Mouse (Mus musculus) thymus, adult 2 months (tissue): ENCODE data around the gene Slc25a36. TPM values are rescaled to one million over a fixed set of nuclear protein-coding genes. Genes with fewer than 3 reads are reported as not detected.

Experiments
- DNase-seq: peaks from one replicate; pipeline ENCODE4 v3.0.0; 2021
- H3K27ac ChIP-seq: fragments of 200-500 bp; 2 replicates; pipeline ENCODE4 v1.5.1; 2012; ENCODE audit warnings: low read length, control low read depth; ENCODE audit not compliant: control insufficient read depth, insufficient read depth
- H3K27me3 ChIP-seq: fragments of 200-500 bp; 2 replicates; pipeline ENCODE4 v1.6.1; 2012; ENCODE audit warnings: mild to moderate bottlenecking, low read length, moderate library complexity, mixed read lengths; ENCODE audit not compliant: control insufficient read depth, insufficient read depth
- H3K36me3 ChIP-seq: fragments of 200-500 bp; 2 replicates; pipeline ENCODE4 v1.6.1; 2012; ENCODE audit warnings: mild to moderate bottlenecking, low read length, moderate library complexity; ENCODE audit not compliant: control insufficient read depth, insufficient read depth
- H3K4me1 ChIP-seq: fragments of 200-500 bp; replicated peaks from 2 replicates; pipeline ENCODE4 v1.6.1; 2012; ENCODE audit warnings: low read length; ENCODE audit not compliant: control insufficient read depth, insufficient read depth
- H3K4me3 ChIP-seq: fragments of 200-500 bp; 2 replicates; pipeline ENCODE4 v1.5.1; 2012; ENCODE audit warnings: mild to moderate bottlenecking, low read length, control low read depth, moderate library complexity; ENCODE audit not compliant: control insufficient read depth, insufficient read depth
- CTCF ChIP-seq: fragments of 200-500 bp; IDR thresholded peaks from 2 replicates; pipeline ENCODE4 v1.5.1; 2012; ENCODE audit warnings: mild to moderate bottlenecking, control low read depth, low read length, moderate library complexity, borderline replicate concordance; ENCODE audit not compliant: control insufficient read depth, poor library complexity, insufficient read depth; ENCODE audit errors: extremely low read depth
- POLR2A ChIP-seq: fragments of 200-500 bp; IDR thresholded peaks from 2 replicates; pipeline ENCODE4 v1.6.1; 2012; ENCODE audit warnings: mild to moderate bottlenecking, low read length, control low read depth, moderate library complexity; ENCODE audit not compliant: control insufficient read depth, poor library complexity, insufficient read depth; ENCODE audit errors: extremely low read depth
- WGBS: fragments of 180-500 bp; shearing (Covaris S2); methylation state at CpG from one replicate; pipeline ENCODE4 v1.1.7; 2018; 5-methylcytosine and 5-hydroxymethylcytosine counted together
- polyA plus RNA-seq: library from polyadenylated mRNA; depleted of rRNA; stranded (reverse); fragments of >200 nt; gene quantifications from 2 replicates; pipeline ENCODE4 v1.2.3, GENCODE M21; 2012

The Slc25a36 gene
- polyA plus RNA-seq, 1 experiment, result 16.1 TPM

DNA sequence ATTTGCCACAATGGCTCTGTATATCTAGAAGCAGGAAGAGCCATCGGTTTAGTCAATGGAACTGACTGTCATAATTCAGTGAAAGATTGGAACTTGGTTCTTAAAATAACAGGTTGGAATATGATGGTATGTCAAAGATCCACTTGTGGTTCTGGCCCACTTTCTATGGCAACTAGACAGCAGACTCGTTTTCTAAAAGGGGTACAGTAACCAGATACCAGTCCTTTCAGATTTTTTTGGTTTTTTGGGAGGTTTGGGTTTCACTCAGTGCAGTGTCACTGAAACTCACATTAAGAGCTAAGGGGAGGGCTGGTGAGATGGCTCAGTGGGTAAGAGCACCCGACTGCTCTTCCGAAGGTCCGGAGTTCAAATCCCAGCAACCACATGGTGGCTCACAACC, 41.5 kb downstream of the Slc25a36 start:
- TF ChIP-seq CTCF, result no peak
- no peak for TF ChIP-seq POLR2A
- Histone ChIP-seq H3K27ac (no peak overlapping the region), H3K36me3 (0 out of 2 replicates have a peak, but pooled peaks cover 3% of the 10 kb centered on the region), H3K27me3 (no peaks in the 10 kb centered on the region), H3K4me3 (no peak overlapping the region), H3K4me1 (no peaks in the 10 kb centered on the region)
- DNase-seq, result no peak
- 97% methylated on average over 5 of the region's 5 CpGs for WGBS

GRCm38 (mm10) chr9:97068201-97069095, 42.5 kb downstream of the Slc25a36 start:
- H3K27ac ChIP-seq, result no peak overlapping the region
- no peak overlapping the region for H3K4me3 ChIP-seq
- H3K4me1 ChIP-seq, result no peaks in the 10 kb centered on the region
- H3K27me3 ChIP-seq, result no peaks in the 10 kb centered on the region
- peak; percentile 68 for DNase-seq
- TF ChIP-seq CTCF, result no peak
- no peak for TF ChIP-seq POLR2A
- no peaks in the 10 kb centered on the region for H3K36me3 ChIP-seq
- WGBS, result 60% methylated on average over 9 of the region's 9 CpGs

GRCm38 (mm10) chr9:97067761-97068160, 43.2 kb downstream of the Slc25a36 start:
- Histone ChIP-seq H3K36me3 (no peaks in the 10 kb centered on the region), H3K27ac (no peak overlapping the region), H3K4me1 (no peaks in the 10 kb centered on the region), H3K4me3 (no peak overlapping the region), H3K27me3 (no peaks in the 10 kb centered on the region)
- TF ChIP-seq POLR2A (no peak), CTCF (no peak)
- DNase-seq, result no peak
- WGBS, result 94% methylated on average over 6 of the region's 6 CpGs

DNA sequence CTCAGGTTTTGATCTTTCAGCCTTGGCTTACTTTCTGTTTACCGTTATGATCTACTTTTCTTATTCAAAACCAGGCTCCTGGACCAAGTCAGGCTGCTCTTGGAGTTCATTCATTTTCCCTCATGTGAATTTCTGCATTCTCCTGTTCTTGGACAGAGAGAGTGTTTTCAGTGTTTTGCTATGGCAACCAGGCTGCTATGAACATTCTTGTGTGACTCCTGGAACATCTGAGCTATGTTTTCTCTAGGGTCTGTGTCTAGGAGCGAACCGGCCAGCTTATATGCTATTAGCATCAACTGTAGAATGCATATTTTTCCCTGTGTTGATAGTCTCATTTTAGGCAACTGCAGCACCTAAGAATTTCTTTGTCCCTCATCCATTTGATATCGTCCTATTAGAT, 45.1 kb downstream of the Slc25a36 start:
- TF ChIP-seq POLR2A (no peak), CTCF (no peak)
- 95% methylated on average over 4 of the region's 4 CpGs for WGBS
- Histone ChIP-seq H3K36me3 (no peaks in the 10 kb centered on the region), H3K27ac (no peak overlapping the region), H3K27me3 (no peaks in the 10 kb centered on the region), H3K4me1 (no peaks in the 10 kb centered on the region), H3K4me3 (no peak overlapping the region)
- DNase-seq, result no peak

GRCm38 (mm10) chr9:97065216-97065615, 45.7 kb downstream of the Slc25a36 start:
- Histone ChIP-seq H3K4me1 (no peaks in the 10 kb centered on the region), H3K36me3 (no peaks in the 10 kb centered on the region), H3K4me3 (no peak overlapping the region), H3K27me3 (no peaks in the 10 kb centered on the region), H3K27ac (no peak overlapping the region)
- WGBS, result 80% methylated on average over 5 of the region's 5 CpGs
- no peak for TF ChIP-seq CTCF
- no peak for TF ChIP-seq POLR2A
- DNase-seq, result no peak

- Histone ChIP-seq H3K4me3 (no peak overlapping the region), H3K4me1 (no peaks in the 10 kb centered on the region), H3K27ac (no peak overlapping the region), H3K36me3 (no peaks in the 10 kb centered on the region), H3K27me3 (no peaks in the 10 kb centered on the region)
- no peak for TF ChIP-seq POLR2A
- no peak for TF ChIP-seq CTCF
- DNase-seq, result no peak
- WGBS, result 100% methylated on average over 1 of the region's 1 CpGs
Observed at GRCm38 (mm10) chr9:97064161-97064560, 46.8 kb downstream of the Slc25a36 start.
